10 mouse cellular contexts compared by ENCODE assay signal in genomic region chr6:142877221-142877620, GRCm38 (mm10).
A peak's percentile ranks its signal among the peaks of the same experiment; 100 is the strongest.
DNase-seq lines count a peak whose midpoint lies in the region; ATAC-seq and TF ChIP-seq lines count a peak whose summit lies in the region.
"Had no signal": no experiment of that assay in that cellular context is flagged by ENCODE, and none has a peak within 500 bp of the region (broad histone marks: within the 10 kb centered on the region; RNA-seq: fewer than 3 reads in every experiment).

No protein-coding gene starts in this region.

- TF ChIP-seq POLR2A in brain, embryonic 14.5 days (IDR thresholded peaks at IDR 0.05; ENCODE audit: borderline replicate concordance, extremely low read depth, insufficient read depth, insufficient read length, poor library complexity, severe bottlenecking) = no peak

- no peaks in the 10 kb centered on the region for H3K27me3 ChIP-seq in forebrain, embryonic 14.5 days (replicated peaks; ENCODE audit: control insufficient read depth, insufficient read depth, low read length)
- H3K27me3 ChIP-seq in midbrain, embryonic 11.5 days (ENCODE audit: control insufficient read depth, insufficient read depth, low read length) = no peaks in the 10 kb centered on the region
- H3K27me3 ChIP-seq: heart, embryonic 13.5 days had no signal

- 40% methylated on average over 6 of the region's 6 CpGs for WGBS in forebrain, embryonic 14.5 days
- WGBS in midbrain, embryonic 11.5 days = 53% methylated on average over 6 of the region's 6 CpGs

- H3K27ac ChIP-seq in forebrain, embryonic 14.5 days (ENCODE audit: low read depth, low read length) = no peak overlapping the region
- peak overlapping the region; percentile 55 for H3K27ac ChIP-seq in midbrain, embryonic 11.5 days (ENCODE audit: low read depth, low read length)

- H3K4me3 ChIP-seq in forebrain, embryonic 14.5 days (ENCODE audit: low read depth, low read length) = no peak overlapping the region
- no peak overlapping the region for H3K4me3 ChIP-seq in midbrain, embryonic 11.5 days (ENCODE audit: low read depth, low read length)
- H3K4me3 ChIP-seq: heart, embryonic 13.5 days had no signal

- no peak overlapping the region for H3K9ac ChIP-seq in forebrain, embryonic 14.5 days (ENCODE audit: low read length)
- H3K9ac ChIP-seq in midbrain, embryonic 11.5 days (ENCODE audit: low read length) = no peak overlapping the region
- H3K9ac ChIP-seq: heart, embryonic 13.5 days had no signal

- DNase-seq in kidney, adult 18-20 months = peak; percentile 27
- DNase-seq in kidney, postnatal 14 days = no peak
- DNase-seq in brain, embryonic 14.5 days (ENCODE audit: low read depth) = peak; percentile 39
- no peak for DNase-seq in forebrain, embryonic 14.5 days (ENCODE audit: low spot score)
- peak; percentile 87 for DNase-seq in midbrain, embryonic 11.5 days (ENCODE audit: low spot score, missing footprints)
- no peak for DNase-seq in layer of hippocampus, postnatal 25 days (ENCODE audit: extremely low spot score in 1 of 2, low spot score in 1 of 2)
- DNase-seq in yolk sac, embryonic 10.5 days (ENCODE audit: low spot score) = no peak
- DNase-seq: lung, adult 18-20 months had no signal

- peaks cover 18% of the 10 kb centered on the region for H3K4me1 ChIP-seq in forebrain, embryonic 14.5 days (ENCODE audit: control insufficient read depth, insufficient read depth, low read length)
- peaks cover 30% of the 10 kb centered on the region for H3K4me1 ChIP-seq in midbrain, embryonic 11.5 days (ENCODE audit: control insufficient read depth, insufficient read depth, low read length)

- H3K4me2 ChIP-seq in forebrain, embryonic 14.5 days (ENCODE audit: low read length) = no peak overlapping the region
- H3K4me2 ChIP-seq in midbrain, embryonic 11.5 days = no peak overlapping the region
- H3K4me2 ChIP-seq: heart, embryonic 13.5 days had no signal

- no peaks in the 10 kb centered on the region for H3K9me3 ChIP-seq in forebrain, embryonic 14.5 days (replicated peaks; ENCODE audit: control insufficient read depth, low read length)
- H3K9me3 ChIP-seq in midbrain, embryonic 11.5 days (ENCODE audit: control insufficient read depth, low read length) = no peaks in the 10 kb centered on the region
- H3K9me3 ChIP-seq: heart, embryonic 13.5 days had no signal

- no peaks in the 10 kb centered on the region for H3K36me3 ChIP-seq in forebrain, embryonic 14.5 days (ENCODE audit: control insufficient read depth, insufficient read depth, low read length)
- H3K36me3 ChIP-seq in midbrain, embryonic 11.5 days (ENCODE audit: control insufficient read depth, insufficient read depth, low read length) = no peaks in the 10 kb centered on the region
- H3K36me3 ChIP-seq: heart, embryonic 13.5 days had no signal

- ATAC-seq in forebrain, embryonic 14.5 days = peak; percentile 11; the same call in 1 of the 2 replicates
- ATAC-seq in midbrain, embryonic 11.5 days (ENCODE audit: low FRiP score) = peak; percentile 31; the same call in 1 of the 2 replicates
- ATAC-seq in erythroblast, adult 5-6 weeks (replicated peaks; ENCODE audit: low FRiP score, poor library complexity, severe bottlenecking) = no peak

- TF ChIP-seq CTCF in brain, embryonic 14.5 days (IDR thresholded peaks at IDR 0.05; ENCODE audit: borderline replicate concordance, extremely low read depth, insufficient read depth, insufficient read length) = no peak

Comparison
In these comparisons a context has a peak if more than half of its experiments do, and no peak if none do; other contexts are left out.
1. DNase-seq: peak in kidney, adult 18-20 months (single experiment), brain, embryonic 14.5 days (single experiment) and midbrain, embryonic 11.5 days (single experiment); none in kidney, postnatal 14 days (single experiment), forebrain, embryonic 14.5 days (single experiment), layer of hippocampus, postnatal 25 days (0 of 2) and yolk sac, embryonic 10.5 days (single experiment).